ENCODE assay signal across 14 mouse cellular contexts in genomic region chr13:6191186-6191914, GRCm38 (mm10).
DNase-seq lines count a peak whose midpoint lies in the region; ATAC-seq and TF ChIP-seq lines count a peak whose summit lies in the region.
"Had no signal": no experiment of that assay in that cellular context is flagged by ENCODE, and none has a peak within 500 bp of the region (broad histone marks: within the 10 kb centered on the region; RNA-seq: fewer than 3 reads in every experiment).

No protein-coding gene starts in this region.

- H3K9me3 ChIP-seq in forebrain, embryonic 10.5 days = no peaks in the 10 kb centered on the region
- H3K9me3 ChIP-seq in forebrain, embryonic 16.5 days (ENCODE audit: control insufficient read depth, low read length) = no peaks in the 10 kb centered on the region
- no peaks in the 10 kb centered on the region for H3K9me3 ChIP-seq in limb, embryonic 15.5 days
- no peaks in the 10 kb centered on the region for H3K9me3 ChIP-seq in limb, embryonic 10.5 days (replicated peaks)
- no peaks in the 10 kb centered on the region for H3K9me3 ChIP-seq in stomach, embryonic 14.5 days (ENCODE audit: control insufficient read depth, low read depth, low read length)
- H3K9me3 ChIP-seq: forebrain, embryonic 15.5 days; megakaryocyte, embryonic 14.5 days had no signal

- TF ChIP-seq CTCF in Patski (IDR thresholded peaks at IDR 0.05) = no peak

- H3K9ac ChIP-seq in forebrain, embryonic 16.5 days (replicated peaks; ENCODE audit: low read depth, low read length) = no peak overlapping the region
- no peak overlapping the region for H3K9ac ChIP-seq in limb, embryonic 15.5 days
- no peak overlapping the region for H3K9ac ChIP-seq in stomach, embryonic 14.5 days (replicated peaks; ENCODE audit: low read depth, low read length)
- H3K9ac ChIP-seq: forebrain, embryonic 15.5 days had no signal

- no peaks in the 10 kb centered on the region for H3K36me3 ChIP-seq in forebrain, embryonic 10.5 days (replicated peaks)
- H3K36me3 ChIP-seq in forebrain, embryonic 16.5 days (ENCODE audit: control insufficient read depth, insufficient read depth) = no peaks in the 10 kb centered on the region
- no peaks in the 10 kb centered on the region for H3K36me3 ChIP-seq in limb, embryonic 15.5 days
- no peaks in the 10 kb centered on the region for H3K36me3 ChIP-seq in limb, embryonic 10.5 days
- H3K36me3 ChIP-seq in stomach, embryonic 14.5 days (ENCODE audit: control insufficient read depth, insufficient read depth, low read length) = no peaks in the 10 kb centered on the region
- H3K36me3 ChIP-seq: forebrain, embryonic 15.5 days had no signal

- no peak overlapping the region for H3K4me2 ChIP-seq in forebrain, embryonic 16.5 days (ENCODE audit: low read length)
- no peak overlapping the region for H3K4me2 ChIP-seq in limb, embryonic 15.5 days
- no peak overlapping the region for H3K4me2 ChIP-seq in stomach, embryonic 14.5 days (replicated peaks; ENCODE audit: low read depth, low read length)
- H3K4me2 ChIP-seq: forebrain, embryonic 15.5 days had no signal

- ATAC-seq in forebrain, embryonic 16.5 days = no peak
- ATAC-seq in limb, embryonic 15.5 days (ENCODE audit: insufficient number of reproducible peaks, low FRiP score, low TSS enrichment, low read depth) = no peak
- peak; percentile 1 for ATAC-seq in Patski
- no peak for ATAC-seq in stomach, embryonic 14.5 days (ENCODE audit: insufficient number of reproducible peaks, insufficient read depth, low FRiP score, low read depth)
- ATAC-seq: forebrain, embryonic 15.5 days had no signal

- CTCF ChIA-PET in Patski (lab: Charles Lee) = interaction anchor here (0.9 to 1.8 kb wide), 4 partner anchors 30 to 1524 kb away, joined by 3 to 6 read pairs (median 4); partner anchors contain the start of gene Klf6

- H3K27me3 ChIP-seq in forebrain, embryonic 10.5 days (ENCODE audit: poor library complexity, severe bottlenecking) = no peaks in the 10 kb centered on the region
- H3K27me3 ChIP-seq in forebrain, embryonic 16.5 days (replicated peaks; ENCODE audit: control insufficient read depth, insufficient read depth, low read length) = no peaks in the 10 kb centered on the region
- no peaks in the 10 kb centered on the region for H3K27me3 ChIP-seq in limb, embryonic 15.5 days
- H3K27me3 ChIP-seq in limb, embryonic 10.5 days (ENCODE audit: low read depth, poor library complexity, severe bottlenecking) = no peaks in the 10 kb centered on the region
- H3K27me3 ChIP-seq in Patski = no peaks in the 10 kb centered on the region
- H3K27me3 ChIP-seq in stomach, embryonic 14.5 days (ENCODE audit: control insufficient read depth, insufficient read depth, low read length) = no peaks in the 10 kb centered on the region
- H3K27me3 ChIP-seq: forebrain, embryonic 15.5 days; megakaryocyte, embryonic 14.5 days had no signal

- 0 out of 2 replicates have a peak overlapping the region, but pooled peaks have one; percentile 33 for H3K27ac ChIP-seq in forebrain, embryonic 10.5 days
- H3K27ac ChIP-seq in forebrain, embryonic 16.5 days (ENCODE audit: low read length) = no peak overlapping the region
- H3K27ac ChIP-seq in limb, embryonic 15.5 days = peak overlapping the region; percentile 73
- no peak overlapping the region for H3K27ac ChIP-seq in limb, embryonic 10.5 days
- H3K27ac ChIP-seq in stomach, embryonic 14.5 days (ENCODE audit: low read length) = 0 out of 2 replicates have a peak overlapping the region, but pooled peaks have one; percentile 27
- H3K27ac ChIP-seq: forebrain, embryonic 15.5 days; layer of hippocampus, adult 2 months had no signal

- peaks cover 35% of the 10 kb centered on the region for H3K4me1 ChIP-seq in forebrain, embryonic 10.5 days
- peaks cover 19% of the 10 kb centered on the region for H3K4me1 ChIP-seq in forebrain, embryonic 16.5 days (replicated peaks; ENCODE audit: control insufficient read depth, insufficient read depth, low read length)
- H3K4me1 ChIP-seq in limb, embryonic 15.5 days = peaks cover 10% of the 10 kb centered on the region; the same call in 1 of the 2 replicates
- H3K4me1 ChIP-seq in limb, embryonic 10.5 days = peaks cover 10% of the 10 kb centered on the region; the same call in 1 of the 2 replicates
- peaks cover 3% of the 10 kb centered on the region; the same call in 1 of the 2 replicates for H3K4me1 ChIP-seq in stomach, embryonic 14.5 days (ENCODE audit: control insufficient read depth, insufficient read depth, low read length)

- H3K4me3 ChIP-seq in forebrain, embryonic 10.5 days = no peak overlapping the region
- H3K4me3 ChIP-seq in forebrain, embryonic 16.5 days (replicated peaks; ENCODE audit: low read length) = no peak overlapping the region
- H3K4me3 ChIP-seq in limb, embryonic 15.5 days = no peak overlapping the region
- no peak overlapping the region for H3K4me3 ChIP-seq in limb, embryonic 10.5 days
- no peak overlapping the region for H3K4me3 ChIP-seq in stomach, embryonic 14.5 days (ENCODE audit: low read depth, low read length)
- H3K4me3 ChIP-seq: forebrain, embryonic 15.5 days; layer of hippocampus, adult 2 months; megakaryocyte, embryonic 14.5 days had no signal

- POLR2A ChIA-PET in Patski (lab: Charles Lee) = interaction anchor here (0.6 to 1.7 kb wide), 2 partner anchors 323 to 372 kb away, joined by 3 read pairs; no protein-coding TSS in a partner anchor

- in situ Hi-C loops in Patski (cut with MboI; ENCODE audit: low pct_unique_long_range_greater_than_20kb) = loop anchor here (5.0 to 10.0 kb wide), 5 partner anchors 281 to 1527 kb away; no protein-coding TSS in a partner anchor

- no peak for DNase-seq in forebrain, embryonic 10.5 days (ENCODE audit: extremely low spot score, low spot score)
- DNase-seq in limb, embryonic 10.5 days (ENCODE audit: low spot score) = no peak
- DNase-seq in Patski (ENCODE audit: low read depth, low spot score) = no peak
- no peak for DNase-seq in layer of hippocampus, adult 9-10 months (ENCODE audit: low spot score)
- no peak for DNase-seq in embryo, embryonic 10.5 days (ENCODE audit: low spot score)
- DNase-seq: cerebellum, adult 18-20 months; lung, adult 2 months; right cerebral cortex, postnatal 14 days had no signal

- 89% methylated on average over 7 of the region's 7 CpGs for WGBS in forebrain, embryonic 10.5 days
- 91% methylated on average over 7 of the region's 7 CpGs for WGBS in forebrain, embryonic 16.5 days
- WGBS in limb, embryonic 15.5 days = 81% methylated on average over 7 of the region's 7 CpGs
- 93% methylated on average over 7 of the region's 7 CpGs for WGBS in limb, embryonic 10.5 days
- 88% methylated on average over 7 of the region's 7 CpGs for WGBS in stomach, embryonic 14.5 days

Comparison
In these comparisons a context has a peak if more than half of its experiments do, and no peak if none do; other contexts are left out.
1. H3K27ac ChIP-seq: peak in forebrain, embryonic 10.5 days (single experiment), limb, embryonic 15.5 days (single experiment) and stomach, embryonic 14.5 days (single experiment); none in forebrain, embryonic 16.5 days (single experiment) and limb, embryonic 10.5 days (single experiment).